Mouse (Mus musculus) cerebellum, postnatal 14 days (tissue): Measurements from ENCODE around the gene Spesp1.

Source experiments
- DNase-seq, 2 experiments: peaks; one replicate each; pipeline ENCODE4 v3.0.0; 2021; ENCODE audit warnings: mixed read lengths in 2 of 2

Gene Spesp1

GRCm38 (mm10) chr9:62281991-62282390 is at the start of gene Spesp1:
TSS of gene Spesp1 (minus strand) at chr9:62282208.
- no peak for DNase-seq

- no peak for DNase-seq
Measured at GRCm38 (mm10) chr9:62325965-62326364, 44.0 kb upstream of the Spesp1 start.

- no peak for DNase-seq
Measured at GRCm38 (mm10) chr9:62323816-62324215, 41.8 kb upstream of the Spesp1 start.

GRCm38 (mm10) chr9:62318729-62319128 is 36.7 kb upstream of the Spesp1 start:
- DNase-seq, result no peak

DNA sequence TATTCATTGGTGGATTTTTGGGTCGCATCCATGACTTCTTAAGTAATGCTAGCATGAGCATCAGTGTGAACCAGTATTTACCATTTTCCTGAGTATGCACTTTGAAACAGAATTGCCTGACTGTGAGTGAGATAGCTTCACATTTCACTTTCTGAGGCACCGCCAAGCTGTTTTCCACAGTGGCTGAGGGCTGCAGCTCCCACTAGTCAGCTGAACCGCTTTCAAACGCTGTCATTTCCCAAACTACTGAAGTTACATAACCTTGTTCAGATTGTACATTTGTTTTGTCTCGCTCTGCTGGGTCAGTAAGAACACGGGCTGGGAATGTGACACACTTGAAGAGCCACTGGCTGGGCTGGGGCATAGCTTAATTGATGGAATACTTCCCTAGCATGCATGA is 33.5 kb upstream of the Spesp1 start:
- DNase-seq, result no peak

DNA sequence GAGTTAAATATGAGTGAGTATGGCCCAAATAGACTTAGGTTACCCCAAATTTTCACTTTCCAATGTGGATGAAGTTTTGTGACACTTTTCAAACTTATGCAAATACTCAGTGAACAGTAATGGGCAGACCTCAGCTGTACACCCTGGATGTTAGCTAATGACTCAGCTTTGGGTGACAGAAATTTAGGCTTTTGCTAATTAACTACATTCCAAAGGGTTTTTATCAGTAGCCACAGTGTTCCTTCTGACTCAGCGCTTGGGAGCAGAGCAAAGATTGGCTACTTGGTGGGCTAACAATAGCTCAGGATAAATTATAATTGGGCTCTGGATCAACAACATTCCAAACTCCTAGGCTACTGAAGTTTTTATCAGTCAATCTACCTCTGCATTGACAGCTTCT is 14.9 kb upstream of the Spesp1 start:
- DNase-seq, result no peak

- DNase-seq, result peak; percentile 93
Measured at GRCm38 (mm10) chr9:62295006-62295698, 13.1 kb upstream of the Spesp1 start.

- no peak for DNase-seq
Measured at GRCm38 (mm10) chr9:62287633-62288025, 5.6 kb upstream of the Spesp1 start.

- peak; percentile 91 to 92 for DNase-seq
Measured at GRCm38 (mm10) chr9:62286967-62287632, 5.1 kb upstream of the Spesp1 start.

GRCm38 (mm10) chr9:62284266-62284665 is 2.3 kb upstream of the Spesp1 start:
- no peak for DNase-seq

GRCm38 (mm10) chr9:62276899-62277298 is 5.1 kb downstream of the Spesp1 start:
- DNase-seq, result no peak

DNA sequence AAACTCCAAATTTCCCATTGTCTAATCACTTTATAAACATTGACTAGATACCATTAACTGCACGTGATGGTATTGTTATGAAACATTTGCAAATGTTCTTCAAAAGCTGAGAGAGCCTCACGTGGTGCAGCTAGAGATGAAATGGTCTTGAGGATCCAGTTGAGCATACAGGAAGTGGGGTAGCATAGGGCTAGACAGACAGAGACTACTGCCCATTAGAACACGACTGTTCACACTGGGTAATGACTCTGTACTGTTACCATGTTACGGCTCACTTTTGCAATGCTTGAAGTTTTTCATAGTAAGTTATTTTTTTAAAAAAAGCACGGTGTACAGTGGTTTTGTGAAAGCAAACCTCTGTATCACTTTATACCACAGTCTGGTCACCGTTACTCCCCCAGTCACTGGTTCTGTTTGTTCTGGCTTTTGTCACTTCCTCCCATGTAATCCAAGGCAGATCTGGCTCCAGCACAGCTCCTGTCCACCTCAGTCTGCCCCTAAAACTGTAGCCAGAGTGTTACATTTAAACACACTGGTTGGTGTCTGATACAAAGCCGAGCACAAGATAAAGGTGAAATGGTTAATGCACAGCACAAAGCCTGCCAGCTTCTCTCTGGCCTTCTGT is 11.1 kb downstream of the Spesp1 start:
- DNase-seq, result no peak

GRCm38 (mm10) chr9:62269161-62269560 is 12.8 kb downstream of the Spesp1 start:
- no peak for DNase-seq

DNA sequence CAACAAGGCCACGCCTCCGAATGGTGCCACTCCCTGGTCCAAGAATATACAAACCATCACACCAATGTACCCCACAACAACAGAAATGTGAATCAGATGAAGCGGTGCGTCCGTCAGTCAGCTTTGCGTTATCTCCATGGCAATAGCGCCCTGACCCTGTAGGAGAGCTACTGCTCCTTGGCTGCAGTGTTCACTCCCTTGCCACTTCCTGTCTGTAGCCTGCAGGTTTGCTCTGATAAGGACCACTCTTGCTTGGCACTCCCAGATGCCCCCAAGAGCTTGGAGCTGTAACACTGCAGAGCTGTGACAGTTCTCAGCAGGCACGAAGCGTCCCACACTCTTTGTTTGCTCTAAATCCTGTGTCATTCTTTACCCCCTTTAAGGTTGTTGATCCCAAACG is 16.7 kb downstream of the Spesp1 start:
- no peak for DNase-seq

GRCm38 (mm10) chr9:62263652-62264051 is 18.4 kb downstream of the Spesp1 start:
- no peak for DNase-seq

DNA sequence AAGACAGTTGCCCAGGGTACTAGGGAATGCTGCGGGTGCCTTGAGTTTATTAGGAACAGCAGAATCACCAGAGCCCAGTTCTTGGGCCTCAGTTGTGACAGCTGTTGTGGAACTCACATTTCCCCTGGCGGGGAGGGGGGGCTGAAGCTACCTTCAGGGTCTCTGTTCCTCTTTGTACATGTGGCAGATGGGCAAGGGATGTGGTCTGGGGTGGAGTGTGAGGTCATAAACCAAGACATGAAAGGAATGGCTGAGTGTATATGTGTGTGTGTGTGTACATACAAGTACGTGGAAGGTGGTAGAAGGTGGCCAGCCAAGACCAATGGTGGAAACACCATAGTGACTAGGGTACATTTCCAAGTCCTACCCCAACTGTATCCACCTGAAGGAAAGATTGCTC is 20.6 kb downstream of the Spesp1 start:
- DNase-seq, result no peak

DNA sequence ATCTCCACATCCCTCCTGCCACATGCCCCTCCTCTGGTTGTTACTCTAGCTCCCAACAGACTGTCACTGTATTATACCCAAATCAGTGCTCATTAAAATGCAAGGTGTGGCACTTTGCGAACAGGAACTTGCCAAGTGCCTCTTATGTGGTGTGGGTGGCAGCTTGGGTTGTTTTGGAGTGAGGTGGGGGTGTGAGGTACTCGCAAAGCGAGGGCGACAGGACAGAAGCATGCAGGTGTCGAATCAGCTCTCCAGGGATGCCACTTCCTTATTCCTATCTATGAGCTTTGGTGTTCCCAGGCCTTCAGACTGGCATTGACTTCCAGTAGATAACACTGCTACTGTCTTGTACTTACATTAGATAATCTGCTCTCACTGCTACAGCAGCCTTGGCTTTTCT is 21.0 kb downstream of the Spesp1 start:
- DNase-seq, result no peak

GRCm38 (mm10) chr9:62258005-62258404 is 24.0 kb downstream of the Spesp1 start:
- no peak for DNase-seq

DNA sequence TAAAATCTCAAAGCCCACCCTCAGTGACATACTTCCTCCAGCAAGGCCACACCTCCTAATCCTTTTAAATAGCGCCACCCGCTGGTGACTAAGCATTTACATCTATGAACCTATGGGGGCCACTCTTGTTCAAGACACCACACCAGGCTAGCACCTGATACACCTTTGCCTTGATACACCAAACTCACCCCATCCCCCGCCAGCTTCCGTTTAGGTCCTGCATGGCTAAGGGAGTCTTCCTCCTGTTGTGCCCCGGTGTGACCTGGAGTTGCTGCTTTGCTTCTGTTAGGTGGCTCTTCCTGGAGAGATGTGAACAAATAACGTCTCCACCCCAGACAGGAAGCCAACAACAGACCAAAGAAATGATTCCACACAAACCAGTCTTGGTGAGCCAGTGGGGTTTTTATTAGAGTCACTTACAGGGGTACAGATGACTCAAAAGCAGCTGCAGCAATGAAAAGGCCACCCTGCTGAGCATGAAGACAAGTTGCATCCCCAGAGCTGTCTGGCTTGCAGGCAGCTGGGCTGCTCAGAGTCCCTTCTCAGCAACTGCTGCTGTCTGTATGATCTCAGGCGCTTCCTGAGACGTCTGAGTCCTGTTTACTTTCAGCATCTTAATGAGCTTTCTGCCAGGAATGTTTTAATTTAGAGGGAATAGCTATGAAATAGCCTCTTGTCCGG is 26.0 kb downstream of the Spesp1 start:
- DNase-seq, result peak in 1 of 2 experiments; percentile 20

GRCm38 (mm10) chr9:62253736-62254443 is 28.1 kb downstream of the Spesp1 start:
- DNase-seq, result no peak

DNA sequence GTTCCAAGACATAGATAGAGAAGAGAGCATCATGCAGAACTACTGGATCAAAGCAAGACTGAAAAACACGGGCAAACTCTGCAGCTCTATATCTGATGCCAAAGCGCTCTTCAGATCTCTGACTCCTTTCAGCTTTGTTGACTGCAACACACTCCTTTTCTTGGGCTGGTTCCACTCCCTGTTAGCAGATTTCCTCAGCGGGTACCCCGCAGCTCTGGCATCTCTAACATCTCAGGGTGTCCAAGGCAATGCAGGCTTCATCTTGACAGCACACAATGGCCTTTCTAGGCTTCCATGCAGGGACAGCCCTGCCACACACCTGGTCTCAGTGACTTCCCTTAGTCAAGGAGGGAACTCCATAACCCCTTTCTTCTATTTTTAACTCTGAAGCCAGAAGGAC is 31.7 kb downstream of the Spesp1 start:
- peak in 1 of 2 experiments; percentile 43 for DNase-seq

DNA sequence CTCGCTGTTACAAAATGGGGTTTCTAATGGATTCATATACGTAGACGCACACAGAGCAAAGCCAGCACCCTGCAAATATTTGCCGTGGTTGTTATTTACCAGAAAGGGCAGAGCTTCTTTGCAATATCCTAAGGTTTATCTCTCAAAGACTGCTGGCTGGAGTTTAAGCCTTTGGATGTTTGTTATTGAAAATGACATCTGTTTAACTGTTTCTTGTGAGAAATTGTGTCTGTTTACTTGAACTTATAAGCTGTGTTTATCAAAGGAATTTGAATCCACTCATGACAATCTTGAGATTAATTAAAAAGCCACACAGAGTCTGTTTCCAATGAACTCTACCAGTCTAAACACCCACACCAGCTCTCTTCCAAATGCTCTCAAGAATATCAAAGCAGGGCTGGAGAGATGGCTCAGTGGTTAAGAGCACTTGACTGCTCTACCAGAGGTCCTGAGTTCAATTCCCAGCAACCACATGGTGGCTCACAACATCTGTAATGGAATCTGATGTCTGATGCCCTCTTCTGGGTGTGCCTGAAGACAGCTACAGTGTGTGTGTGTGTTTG is 35.5 kb downstream of the Spesp1 start:
- DNase-seq, result no peak
